Mouse (Mus musculus): ENCODE data around the gene Rnf215.
"Not testable (repeated sequence)": the region's sequence is repeated elsewhere in the genome, so short reads cannot be mapped to it uniquely, and the experiment has no call there.

The Rnf215 gene

DNA sequence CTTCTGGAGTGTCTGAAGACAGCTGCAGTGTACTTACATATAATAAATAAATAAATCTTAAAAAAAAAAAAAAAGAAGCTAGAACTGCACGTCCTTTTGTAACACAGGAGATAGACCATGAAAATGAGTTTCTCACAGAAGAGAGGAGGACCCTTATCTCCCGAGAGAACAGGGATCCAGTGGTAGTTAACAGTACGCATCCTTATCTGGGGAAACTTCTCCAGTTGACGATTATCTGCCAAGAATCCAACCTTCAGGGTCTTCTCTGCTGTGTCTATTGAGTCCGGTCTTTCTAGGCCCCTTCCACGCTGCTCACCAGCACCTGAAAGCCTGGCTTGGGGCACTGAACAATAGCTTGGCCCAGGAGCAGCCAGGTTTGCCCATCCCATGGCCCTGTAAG lies 21.0 kb upstream of the Rnf215 start:
- no peak for DNase-seq

DNA sequence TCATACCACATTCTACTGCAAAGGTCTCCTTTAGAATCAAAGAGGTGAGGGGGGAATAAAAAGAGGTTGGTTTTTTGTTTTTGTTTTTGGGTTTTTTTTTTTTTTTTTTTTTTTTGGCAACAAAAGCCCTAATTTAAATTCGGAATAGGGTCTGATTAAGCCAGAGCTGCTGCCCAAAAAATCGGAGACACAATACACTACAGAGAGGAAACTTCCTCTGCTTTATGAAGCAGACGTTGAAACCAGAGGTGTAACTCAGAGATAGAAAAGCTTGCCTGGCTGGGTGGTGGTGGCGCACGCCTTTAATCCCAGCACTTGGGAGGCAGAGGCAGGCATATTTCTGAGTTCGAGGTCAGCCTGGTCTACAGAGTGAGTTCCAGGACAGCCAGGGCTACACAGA lies 20.5 kb upstream of the Rnf215 start:
- not testable (repeated sequence) for DNase-seq

DNA sequence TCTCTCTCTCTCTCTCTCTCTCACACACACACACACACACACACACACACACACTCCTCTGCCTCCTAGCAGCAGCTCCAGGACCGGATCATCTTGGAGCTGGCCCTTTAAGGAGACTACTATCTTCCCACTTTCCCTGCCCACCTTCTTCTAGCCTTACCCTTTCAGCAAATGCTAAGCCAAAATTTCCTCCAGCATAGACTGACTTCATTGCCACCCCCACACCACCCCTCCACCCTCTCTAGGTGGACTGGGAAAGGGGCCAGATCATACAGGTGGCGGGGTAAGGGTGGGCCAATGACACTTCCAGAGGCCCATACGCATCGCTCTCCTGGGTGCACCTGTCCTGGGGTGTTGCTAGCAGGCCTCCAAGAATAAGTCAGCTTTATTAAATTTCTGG lies 19.6 kb upstream of the Rnf215 start:
- DNase-seq: no peak

DNA sequence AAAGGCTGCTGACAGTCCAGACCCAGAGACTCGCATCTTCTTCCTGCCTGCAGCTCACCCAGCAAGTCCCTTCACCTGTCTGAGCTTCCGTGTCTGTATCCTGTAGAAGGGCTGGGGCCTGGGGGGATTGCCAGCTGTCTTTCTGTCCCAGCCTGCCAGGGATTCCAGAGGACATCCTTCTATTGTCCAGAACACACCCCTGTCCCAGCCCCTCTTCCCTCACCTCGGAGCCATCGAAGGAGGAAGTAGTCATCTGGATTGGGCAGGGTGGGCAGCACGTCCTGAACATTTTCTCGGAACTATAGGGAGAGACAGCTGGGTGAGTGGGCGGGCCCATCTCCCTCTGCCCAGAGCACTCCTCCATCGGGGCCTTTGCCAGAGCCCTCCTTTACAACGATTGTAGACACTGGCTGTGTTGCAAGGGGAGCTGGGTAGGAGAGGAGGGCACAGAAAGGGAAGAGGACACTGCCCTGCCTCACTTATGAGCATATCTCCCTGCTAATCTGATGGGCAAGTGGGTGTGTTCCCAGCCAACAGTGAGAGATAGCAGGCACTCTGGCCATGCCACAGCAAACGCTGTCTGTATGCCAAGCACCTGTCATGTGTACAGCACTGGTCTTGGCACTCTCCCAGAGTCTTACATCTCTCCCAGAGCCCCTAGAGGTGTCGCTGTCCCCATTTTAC lies 18.4 kb upstream of the Rnf215 start:
- DNase-seq: peak; percentile 64

DNA sequence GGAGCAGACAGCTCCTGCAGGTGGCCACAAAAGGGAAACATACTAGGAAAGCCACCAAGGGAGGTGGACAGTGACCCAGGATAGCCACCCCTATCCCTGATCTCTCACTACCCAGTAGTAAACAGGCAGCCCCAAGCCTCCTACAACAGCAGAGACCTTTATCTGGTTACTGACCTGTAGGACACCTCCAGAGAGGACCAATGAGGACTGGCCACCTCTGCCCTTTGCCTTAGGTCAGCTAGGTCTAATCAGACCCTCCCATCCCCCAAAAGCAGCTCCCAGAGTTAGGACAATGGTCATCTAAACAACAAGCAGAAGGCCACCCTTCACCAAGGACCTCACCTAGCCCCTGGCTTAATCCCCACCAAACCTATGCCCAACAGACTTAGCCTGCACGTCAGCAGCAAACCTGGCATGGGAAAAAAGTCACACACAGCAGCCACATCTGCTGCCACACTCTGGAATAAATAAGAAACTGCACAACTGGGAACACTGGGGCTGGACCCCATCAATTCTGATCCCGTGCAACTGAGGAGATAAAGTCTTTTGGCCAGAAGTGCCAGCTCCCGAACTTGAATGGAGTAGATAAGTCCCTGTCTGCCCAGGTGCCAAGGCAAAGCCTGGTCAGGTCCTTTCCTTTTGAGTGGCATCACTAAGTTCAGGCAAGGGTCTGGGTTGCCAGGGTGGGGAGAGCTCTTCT lies 17.5 kb upstream of the Rnf215 start:
- no peak for DNase-seq

DNA sequence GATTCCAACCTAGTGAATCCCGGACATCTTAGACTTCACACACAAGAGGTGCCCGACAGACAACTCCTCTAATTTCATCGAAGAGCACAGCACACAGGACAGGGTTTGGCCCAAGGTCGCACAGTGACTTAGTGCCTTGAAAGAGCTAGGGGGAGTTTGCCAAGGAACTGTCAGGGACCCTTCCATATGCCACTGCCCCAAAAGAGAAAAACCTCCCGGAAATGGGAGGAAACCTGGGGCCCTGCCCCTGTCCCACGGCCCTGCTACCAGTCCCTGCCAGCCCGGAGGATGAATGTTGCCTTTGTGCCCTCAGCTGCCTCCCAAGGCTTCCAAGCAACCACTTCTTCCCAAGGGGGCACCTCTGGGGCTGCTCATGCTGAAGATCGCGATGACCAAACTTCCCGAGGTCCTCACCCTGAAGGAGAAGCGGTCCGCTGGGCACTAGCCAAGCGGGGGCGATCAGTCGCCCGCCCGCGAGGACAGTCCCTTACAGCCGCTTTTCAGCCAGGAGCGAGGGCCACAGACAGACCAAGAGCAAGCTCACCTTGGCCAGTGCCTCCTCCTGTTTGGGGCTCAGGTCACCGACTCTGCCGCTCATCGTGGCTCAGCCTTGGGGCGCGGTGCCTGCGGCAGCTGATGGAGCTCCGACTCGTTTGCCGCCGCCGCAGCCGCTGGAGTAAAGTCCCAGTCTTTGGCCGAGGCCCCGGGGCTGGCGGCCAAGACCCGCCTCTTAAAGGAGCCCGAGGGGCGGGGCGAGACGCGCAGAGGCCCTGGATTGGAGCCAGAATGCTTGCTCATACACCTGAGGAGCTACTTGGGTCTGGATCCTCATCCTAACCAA lies 16.7 kb upstream of the Rnf215 start:
- peak; percentile 81 for DNase-seq

DNA sequence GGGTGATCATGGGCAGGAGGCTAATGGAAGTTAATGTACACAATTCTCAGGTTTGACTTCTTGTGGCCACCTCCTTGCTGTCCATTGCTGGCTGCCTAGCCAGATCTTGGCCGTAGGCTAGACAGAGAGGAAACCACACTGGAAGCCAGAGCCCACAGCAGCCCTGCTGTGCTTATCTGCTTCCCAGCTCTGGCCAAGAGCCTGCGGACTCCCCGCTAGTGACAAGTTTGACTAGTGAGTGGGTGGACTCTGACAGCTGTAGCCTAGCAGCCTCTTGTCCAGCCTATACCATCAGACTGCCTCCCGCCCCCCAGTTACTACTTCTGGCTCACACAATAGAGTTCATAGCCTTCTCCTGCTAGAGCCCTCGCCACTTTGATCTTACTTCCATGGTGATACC lies 15.4 kb upstream of the Rnf215 start:
- no peak for DNase-seq

DNA sequence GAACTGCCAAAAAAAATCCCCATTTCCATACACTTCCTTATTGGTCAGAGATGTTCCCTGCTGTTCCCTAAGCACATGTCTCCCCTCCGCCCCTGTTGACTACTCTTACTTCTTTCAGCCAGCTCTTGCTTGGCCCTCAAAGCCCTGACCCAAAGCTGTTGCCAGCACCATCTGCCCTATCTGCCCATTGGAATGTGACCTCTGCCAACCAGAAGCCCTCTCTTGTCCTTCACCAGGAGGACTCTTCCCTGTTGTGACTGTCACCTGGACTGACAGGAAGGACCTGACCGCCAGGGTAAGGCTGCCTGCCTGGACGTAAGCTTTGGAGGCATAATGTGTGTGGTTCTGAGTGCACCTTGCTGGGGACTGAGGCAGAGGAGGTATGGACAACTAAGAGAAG lies 13.3 kb upstream of the Rnf215 start:
- DNase-seq: no peak

DNA sequence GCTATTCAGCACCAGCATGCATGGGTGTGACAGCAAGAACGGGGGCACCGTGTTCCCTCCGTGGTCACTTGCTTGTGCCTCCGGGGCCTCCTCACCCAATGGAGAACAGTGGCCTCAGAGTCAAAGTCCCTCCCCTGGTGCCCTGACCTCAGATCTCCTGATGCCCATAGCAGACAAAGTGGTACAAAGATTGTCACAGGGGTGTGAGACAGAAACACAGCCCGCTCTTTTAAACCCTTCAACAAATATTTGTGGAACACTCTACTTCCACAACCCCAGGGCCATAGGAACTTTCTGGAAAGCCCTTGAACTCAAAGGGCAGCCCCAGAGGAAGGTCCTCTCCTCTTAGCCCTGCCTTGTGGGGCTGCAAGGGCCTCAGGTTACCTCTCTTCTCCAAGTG lies 12.8 kb upstream of the Rnf215 start:
- DNase-seq: no peak

DNA sequence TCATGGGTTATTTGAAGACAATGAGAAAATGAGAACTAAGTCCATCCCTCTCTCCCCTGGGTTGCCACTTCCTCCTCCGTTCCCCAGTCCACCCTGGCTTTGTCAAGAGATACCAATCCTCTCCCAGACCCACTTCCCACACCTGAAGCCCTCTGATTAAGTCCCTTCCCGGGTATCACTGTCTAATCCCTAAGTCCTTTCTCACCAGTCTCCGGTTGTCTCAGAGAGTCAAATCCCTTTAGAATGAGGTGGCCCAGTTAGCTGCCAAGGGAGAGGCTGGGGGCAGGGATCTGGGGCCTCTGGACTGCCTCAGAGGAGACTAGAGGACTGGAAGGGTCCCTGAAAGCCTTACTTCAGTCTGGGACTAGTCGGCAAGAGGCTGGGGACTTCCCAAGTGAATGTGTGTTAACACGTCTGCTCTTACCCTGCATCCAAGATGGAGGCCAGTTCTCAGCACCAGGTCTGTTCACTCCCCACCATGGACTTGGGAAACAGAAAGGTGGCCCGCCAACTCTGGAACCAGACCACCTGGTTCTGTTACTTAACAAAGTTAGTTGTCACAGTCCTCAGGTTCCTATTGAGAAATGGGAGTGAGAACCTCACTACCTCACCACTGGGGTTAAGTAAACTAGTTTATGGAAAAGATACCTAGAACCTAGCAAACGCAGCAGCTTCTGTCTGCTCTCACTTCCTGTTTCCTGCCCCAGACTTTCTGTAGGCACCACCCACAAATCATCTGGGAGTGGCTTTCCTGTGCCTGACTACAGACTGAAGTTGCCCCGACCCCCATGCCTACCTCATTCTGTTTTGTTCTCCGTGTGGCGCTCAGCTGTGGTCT lies 12.0 kb upstream of the Rnf215 start, which contains the start of gene Sec14l2:
Sec14l2 (minus strand) TSS at position 674 of the 838 bp plus-strand sequence.
- DNase-seq: no peak

DNA sequence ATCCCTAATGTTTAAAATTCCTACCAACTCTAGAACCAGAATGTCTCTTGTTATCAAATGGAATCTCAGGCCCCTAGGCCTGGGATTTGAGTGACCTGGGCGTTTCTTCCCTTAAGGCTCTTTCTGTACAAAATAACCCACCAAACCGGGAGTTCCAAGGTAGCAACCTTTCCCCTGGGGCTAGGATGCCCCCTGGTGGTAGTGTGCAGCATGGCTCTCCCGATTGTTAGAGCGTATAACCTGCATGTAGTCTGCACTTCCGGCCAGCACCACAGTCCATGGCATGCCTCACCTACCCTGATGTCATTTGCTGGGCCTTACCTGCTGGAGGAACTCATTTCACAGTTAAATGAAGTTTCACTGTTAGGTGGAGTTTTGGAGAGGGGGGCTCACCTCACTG lies 11.1 kb upstream of the Rnf215 start:
- DNase-seq: no peak

DNA sequence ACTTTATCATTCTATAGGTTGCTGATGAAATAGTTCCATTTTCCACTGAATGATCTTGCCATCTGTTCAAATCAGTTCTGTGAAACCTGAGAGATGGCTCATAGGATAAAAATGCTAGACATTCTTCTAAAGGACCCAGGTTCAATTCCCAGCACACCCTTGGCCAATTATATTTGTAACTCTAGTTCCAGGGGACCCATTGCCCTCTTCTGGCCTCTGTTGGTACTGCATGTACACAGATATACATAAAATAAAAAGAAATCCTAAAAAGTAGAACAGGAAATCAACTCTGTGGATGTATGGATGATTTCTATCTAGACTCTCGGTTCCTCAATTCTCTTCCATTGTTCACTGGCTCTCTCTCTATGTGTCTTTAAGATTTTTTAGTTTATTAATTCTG lies 7.9 kb upstream of the Rnf215 start:
- no peak for DNase-seq

DNA sequence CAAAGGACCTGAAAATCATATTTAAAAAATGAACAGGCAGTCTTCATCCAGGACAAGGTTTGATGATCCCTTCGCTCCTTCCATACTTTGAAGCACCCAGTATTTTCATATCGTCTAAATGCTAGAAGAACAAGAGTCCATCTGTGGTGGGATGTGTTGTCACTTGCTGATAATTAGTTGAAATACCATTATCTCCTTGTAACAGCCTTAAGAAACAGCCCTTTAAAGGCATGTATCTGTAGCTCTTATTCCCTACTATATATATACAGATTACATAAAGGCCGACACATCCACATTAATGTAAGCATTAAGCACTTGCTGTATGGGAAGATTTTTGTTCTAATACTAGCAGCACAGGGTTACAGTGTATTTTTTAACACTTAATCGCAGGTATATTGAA lies 6.5 kb upstream of the Rnf215 start:
- not testable (repeated sequence) for DNase-seq

DNA sequence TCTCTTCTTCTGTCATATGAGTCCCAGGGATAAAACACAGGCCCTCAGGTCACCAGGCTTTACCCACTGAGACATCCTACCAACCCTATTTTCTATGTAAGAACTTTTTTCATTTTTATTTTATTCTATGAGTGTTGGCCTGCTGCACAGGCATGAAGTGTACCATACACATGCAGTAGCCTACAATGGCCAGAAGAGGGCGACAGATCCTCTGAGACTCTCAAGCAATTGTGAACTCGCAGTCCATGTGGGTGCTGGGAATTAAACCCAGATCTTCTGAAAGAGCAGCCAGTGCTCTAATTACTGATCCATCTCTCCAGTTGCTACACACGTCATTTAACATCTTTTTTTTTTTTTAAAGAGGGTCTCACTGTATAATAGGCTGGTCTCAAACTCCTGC lies 1.6 kb upstream of the Rnf215 start:
- DNase-seq: no peak

DNA sequence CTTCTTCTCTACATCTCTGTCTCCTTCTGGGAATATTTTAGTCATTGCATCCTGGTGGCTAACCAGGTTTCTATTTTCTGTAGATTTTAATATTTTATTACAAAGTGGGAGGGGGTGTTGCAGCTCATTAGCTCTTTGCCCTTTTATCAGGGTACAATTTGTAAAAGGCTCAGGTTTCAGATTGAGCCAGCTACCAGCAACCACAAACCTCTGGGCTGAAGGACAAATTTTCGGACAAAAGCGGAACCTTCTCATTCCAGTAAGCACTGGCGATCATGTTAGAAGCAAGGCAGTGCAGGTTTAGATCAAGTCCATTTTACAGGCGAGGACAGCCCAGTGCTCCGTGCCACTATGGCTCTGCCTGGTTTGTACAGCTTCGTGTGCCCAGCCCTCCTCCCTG lies 602 bp upstream of the Rnf215 start:
- DNase-seq: no peak

DNA sequence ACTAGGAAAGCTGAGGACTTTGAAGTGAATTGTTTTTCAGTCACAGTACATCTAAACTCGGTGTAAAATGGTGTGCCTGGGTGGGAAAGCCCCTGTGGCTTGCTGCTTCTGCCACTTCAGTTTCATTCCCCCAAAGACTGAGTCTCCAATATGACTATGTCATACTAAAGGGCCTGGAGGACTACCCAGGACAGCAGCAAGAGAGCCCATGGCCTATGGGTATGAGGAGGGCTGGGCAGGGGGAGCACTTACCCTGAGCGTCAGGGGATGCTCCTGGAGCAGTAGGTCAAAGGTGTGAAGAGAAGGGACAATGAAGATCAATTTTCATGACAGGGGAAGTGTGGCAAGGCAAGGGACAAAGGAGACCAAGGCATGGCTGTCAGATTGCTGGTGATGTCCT lies 4.0 kb downstream of the Rnf215 start:
- DNase-seq: no peak

DNA sequence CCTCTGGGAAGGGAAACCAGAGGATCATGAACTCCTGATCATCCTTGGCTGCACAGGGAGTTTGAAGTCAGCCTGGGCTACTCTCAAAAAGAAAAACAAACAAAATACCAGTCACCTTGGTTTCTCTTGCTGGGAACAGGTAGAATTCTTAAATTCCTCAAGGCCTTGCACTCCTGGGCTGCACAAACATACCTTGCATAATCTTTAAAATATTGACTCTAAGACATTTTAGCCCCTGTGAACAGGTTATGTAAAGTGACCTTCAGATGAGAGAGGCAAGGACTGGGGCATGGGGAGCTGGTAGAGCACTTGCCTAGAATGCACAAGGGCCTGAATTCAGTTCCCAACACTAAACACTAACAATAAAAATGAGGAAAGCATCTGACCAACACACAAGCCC lies 6.5 kb downstream of the Rnf215 start:
- no peak for DNase-seq

DNA sequence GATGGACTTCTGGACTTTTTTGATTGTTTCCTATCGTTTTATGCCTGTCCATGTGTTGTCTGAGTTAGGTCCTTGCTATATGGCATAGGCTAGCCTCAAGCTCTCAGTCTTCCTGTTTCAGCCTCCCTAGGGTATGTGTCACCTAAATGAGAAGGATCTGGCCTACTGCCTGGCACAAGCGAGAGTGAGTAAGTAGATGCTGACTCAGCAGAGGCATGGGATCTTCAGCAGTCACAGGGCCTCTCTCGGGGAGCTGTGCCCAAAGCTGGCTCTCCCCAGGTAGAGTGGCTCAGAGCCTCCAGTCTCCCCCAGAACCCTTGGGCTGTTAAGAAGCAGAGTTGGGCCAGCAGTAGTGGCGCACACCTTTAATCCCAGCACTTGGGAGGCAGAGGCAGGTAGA lies 7.3 kb downstream of the Rnf215 start:
- DNase-seq: no peak

DNA sequence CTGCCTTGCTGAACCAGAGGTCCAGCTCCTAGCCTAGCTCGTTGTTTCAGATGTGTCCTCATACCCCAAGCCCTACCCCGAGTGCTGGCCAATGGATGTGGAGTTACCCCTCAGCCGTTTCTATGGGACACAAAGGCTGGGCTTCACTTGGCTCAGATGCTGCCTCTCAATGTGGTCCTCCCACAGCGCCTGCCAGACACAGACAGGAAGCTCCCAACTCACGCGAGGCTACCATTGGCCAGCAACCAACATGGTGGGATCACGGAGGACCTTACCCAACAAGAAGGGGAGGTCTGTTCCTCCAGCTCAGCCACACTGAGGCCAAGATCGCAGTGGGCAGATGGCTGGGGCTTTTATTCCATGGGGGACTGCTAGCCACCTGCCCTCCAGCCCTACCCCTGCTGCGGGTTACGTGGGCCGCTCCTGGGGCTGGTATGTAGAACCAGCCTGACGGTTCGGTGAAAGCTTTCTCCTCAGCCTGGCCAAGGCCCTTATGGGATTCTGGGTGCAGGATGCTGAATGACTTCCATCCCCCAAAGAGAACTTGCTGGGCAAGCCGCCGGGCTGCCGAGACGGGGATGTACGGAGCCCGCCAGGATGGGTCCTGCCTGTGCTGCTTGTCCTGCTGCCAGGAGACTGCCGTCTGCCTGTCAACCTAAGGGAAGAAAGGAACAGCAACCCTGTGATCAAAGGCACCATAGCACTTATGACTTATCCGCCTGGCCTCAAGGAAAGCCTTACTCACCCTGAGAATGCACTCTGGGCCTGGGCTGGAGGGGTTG lies 8.5 kb downstream of the Rnf215 start:
- no peak for DNase-seq

DNA sequence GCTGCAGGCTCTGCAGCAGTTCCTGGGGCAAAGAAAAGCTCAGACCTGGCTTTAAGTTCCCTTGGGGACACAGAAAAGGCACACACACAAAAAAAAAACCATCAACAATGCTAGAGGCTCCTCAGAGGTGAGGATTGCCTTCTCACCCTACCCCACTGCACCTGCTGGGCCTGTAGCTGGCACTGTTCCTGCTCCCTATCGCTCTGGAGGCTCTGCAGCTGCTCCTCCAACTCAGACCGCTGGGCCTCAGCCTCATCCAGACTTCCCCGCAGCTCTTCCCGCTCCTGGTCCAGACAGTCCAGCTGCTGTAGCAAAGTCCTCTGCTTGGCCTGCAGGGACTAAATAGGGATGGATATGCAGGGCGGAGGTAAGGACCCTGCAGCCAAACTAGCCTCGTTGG lies 11.4 kb downstream of the Rnf215 start:
- DNase-seq: no peak

DNA sequence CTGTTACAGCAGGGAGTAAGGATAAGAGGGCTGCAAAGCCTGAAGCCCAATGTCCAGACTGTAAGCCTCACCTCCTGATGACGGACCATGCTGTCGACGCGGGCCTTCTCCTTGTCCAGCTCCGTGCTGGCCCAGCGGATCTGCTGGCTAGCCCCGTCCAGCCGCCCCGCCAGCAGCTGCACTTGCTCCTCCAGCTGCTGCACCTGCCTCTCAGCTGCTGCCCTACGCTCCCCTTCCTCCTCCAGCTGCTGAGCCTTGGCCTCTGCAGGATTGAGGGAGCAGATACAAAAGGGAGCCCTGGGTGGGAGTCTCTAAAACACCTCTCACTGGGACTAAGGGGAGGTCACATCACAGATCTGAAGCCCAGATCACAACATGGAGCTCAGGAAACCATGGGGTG lies 12.1 kb downstream of the Rnf215 start:
- no peak for DNase-seq

DNA sequence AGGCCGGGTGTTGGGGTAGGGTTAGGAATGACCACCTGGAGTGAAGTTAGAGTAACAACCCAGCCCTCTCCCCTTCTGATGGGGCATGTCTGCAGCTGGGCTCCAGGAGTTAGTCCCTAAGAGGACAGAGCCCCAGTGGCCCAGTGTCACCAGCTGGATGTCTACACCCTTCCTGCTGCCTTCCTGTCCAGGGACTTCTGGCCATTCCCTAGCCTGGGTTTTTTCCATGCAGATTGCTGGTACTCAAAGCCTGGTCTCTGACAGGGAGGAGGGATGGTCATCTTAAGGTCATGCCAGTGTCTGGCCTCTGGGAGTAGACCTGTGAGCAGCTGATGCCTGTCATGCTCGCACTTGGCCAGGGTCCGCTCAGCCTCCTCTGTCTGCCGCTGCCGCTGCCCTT lies 13.1 kb downstream of the Rnf215 start:
- no peak for DNase-seq

All from right cerebral cortex, postnatal 25 days (tissue).